Mouse (Mus musculus): ENCODE measurements at regions not wholly inside any gene's neighbourhood (a gene's known extent, or its start where the extent isn't known, plus 50 kb on each side); places are given as distances from the start of the nearest gene placed in this dataset.

DNA sequence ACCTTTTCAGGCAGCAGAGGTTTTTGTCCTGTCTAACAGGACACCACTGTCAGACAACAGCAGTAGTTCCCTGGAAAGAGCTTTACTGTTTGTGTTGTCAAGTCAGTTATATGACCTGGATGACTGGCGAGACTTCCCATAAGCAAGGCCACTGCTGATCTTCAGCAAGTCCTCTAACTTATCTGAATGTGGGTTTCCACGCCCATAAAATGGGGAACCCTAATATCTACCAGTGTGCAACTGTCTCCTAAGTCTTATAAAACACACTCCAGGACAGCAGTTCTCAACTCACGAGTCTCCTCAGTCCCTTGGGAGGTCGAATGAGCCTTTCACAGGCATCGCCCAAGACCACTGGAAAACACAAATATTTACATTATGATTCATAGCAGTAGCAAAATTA lies 232.9 kb downstream of the Sp3 start:
- WGBS = 87% methylated on average over 5 of the region's 5 CpGs
- ATAC-seq (ENCODE audit: low FRiP score) = no peak
- Histone ChIP-seq H3K9ac (no peak overlapping the region), H3K27me3 (no peaks in the 10 kb centered on the region), H3K36me3 (no peaks in the 10 kb centered on the region), H3K4me2 (no peak overlapping the region), H3K9me3 (no peaks in the 10 kb centered on the region), H3K27ac (no peak overlapping the region), H3K4me1 (replicated peaks) (peaks cover 11% of the 10 kb centered on the region), H3K4me3 (no peak overlapping the region)

DNA sequence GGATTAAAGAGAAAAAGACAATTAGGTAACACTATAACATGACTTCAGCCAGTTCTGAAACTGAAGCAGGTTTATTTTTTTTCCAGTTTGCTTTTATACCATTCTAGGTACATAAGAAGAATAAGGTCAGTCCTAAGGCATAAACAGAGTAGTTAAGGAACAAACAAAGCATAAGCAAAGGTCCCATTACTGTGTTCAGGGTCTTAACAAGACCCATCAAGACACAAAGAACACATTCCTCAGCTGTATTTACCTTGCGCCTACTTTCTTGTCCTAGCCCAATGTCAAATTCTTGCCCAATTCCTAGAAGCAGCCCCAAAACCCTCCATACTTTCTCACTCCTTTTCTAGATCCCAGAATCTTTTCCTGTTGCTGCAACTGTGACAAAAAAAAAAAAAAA lies 230.8 kb downstream of the Sp3 start:
- no peaks in the 10 kb centered on the region for H3K27me3 ChIP-seq
- 90% methylated on average over 1 of the region's 1 CpGs for WGBS
- ATAC-seq (ENCODE audit: low FRiP score) = no peak

DNA sequence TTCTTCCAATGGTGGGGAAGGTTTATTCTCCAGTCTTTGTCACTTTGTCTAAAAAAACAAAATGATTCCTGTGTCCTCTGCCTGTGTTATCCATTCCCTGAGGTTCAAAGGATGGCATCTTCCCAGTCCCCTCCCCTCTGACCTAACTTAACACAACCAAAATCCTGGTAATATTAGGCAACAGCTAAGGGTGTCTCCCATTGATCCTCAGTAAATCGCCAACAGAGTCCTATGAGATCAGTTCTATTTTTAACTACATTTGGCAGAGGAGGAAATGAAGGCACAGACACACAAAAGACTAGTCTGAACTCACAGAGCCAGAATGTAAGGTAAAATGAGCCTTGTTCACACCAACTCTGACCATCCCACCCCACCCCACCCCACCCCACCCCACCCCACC lies 228.8 kb downstream of the Sp3 start:
- Histone ChIP-seq H3K9me3 (no peaks in the 10 kb centered on the region), H3K27me3 (peaks cover 4% of the 10 kb centered on the region; the same call in 1 of the 2 replicates), H3K4me3 (no peak overlapping the region), H3K36me3 (no peaks in the 10 kb centered on the region), H3K27ac (no peak overlapping the region), H3K4me1 (replicated peaks) (peaks cover 7% of the 10 kb centered on the region), H3K4me2 (no peak overlapping the region), H3K9ac (no peak overlapping the region)
- ATAC-seq (ENCODE audit: low FRiP score) = no peak
- 66% methylated on average over 1 of the region's 1 CpGs for WGBS

More for the DNA sequence above, 230.8 kb downstream of the Sp3 start:
- H3K4me2 ChIP-seq = no peak overlapping the region
- no peaks in the 10 kb centered on the region for H3K36me3 ChIP-seq
- H3K9me3 ChIP-seq = no peaks in the 10 kb centered on the region
- H3K27ac ChIP-seq = no peak overlapping the region
- no peak overlapping the region for H3K4me3 ChIP-seq
- no peak overlapping the region for H3K9ac ChIP-seq
- H3K4me1 ChIP-seq (replicated peaks) = peaks cover 11% of the 10 kb centered on the region

DNA sequence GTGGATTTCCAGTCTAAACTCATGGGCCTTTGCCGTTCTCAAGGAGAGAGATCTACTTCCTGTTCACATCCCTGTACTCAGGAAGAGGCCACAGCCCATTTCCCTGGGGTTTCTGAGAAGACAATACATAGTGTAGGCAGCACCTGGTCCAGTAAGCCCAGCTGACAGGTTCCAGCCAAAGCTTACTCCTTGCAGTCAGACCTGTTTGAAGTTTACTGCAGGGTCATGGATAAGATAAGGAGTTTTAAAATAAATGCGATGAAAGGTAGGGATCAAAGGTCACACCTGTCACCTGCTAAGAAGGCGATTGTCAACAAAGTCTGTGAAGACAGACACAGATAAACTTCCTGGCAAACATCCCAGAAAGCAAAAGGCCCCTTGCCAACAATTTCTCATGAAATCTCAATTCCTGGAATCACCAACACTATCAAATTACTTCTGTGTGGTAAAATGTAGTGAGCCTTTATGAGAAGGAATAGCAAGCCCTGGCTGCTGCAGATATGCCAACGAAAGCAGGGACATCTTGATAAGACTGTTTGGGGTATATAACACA lies 227.5 kb downstream of the Sp3 start:
- H3K4me2 ChIP-seq = no peak overlapping the region
- no peaks in the 10 kb centered on the region for H3K9me3 ChIP-seq
- no peaks in the 10 kb centered on the region for H3K36me3 ChIP-seq
- peaks cover 4% of the 10 kb centered on the region; the same call in 1 of the 2 replicates for H3K27me3 ChIP-seq
- no peak overlapping the region for H3K9ac ChIP-seq
- H3K4me1 ChIP-seq (replicated peaks) = no peaks in the 10 kb centered on the region
- no peak overlapping the region for H3K27ac ChIP-seq
- no peak overlapping the region for H3K4me3 ChIP-seq
- WGBS = 78% methylated on average over 4 of the region's 4 CpGs
- ATAC-seq (ENCODE audit: low FRiP score) = no peak

DNA sequence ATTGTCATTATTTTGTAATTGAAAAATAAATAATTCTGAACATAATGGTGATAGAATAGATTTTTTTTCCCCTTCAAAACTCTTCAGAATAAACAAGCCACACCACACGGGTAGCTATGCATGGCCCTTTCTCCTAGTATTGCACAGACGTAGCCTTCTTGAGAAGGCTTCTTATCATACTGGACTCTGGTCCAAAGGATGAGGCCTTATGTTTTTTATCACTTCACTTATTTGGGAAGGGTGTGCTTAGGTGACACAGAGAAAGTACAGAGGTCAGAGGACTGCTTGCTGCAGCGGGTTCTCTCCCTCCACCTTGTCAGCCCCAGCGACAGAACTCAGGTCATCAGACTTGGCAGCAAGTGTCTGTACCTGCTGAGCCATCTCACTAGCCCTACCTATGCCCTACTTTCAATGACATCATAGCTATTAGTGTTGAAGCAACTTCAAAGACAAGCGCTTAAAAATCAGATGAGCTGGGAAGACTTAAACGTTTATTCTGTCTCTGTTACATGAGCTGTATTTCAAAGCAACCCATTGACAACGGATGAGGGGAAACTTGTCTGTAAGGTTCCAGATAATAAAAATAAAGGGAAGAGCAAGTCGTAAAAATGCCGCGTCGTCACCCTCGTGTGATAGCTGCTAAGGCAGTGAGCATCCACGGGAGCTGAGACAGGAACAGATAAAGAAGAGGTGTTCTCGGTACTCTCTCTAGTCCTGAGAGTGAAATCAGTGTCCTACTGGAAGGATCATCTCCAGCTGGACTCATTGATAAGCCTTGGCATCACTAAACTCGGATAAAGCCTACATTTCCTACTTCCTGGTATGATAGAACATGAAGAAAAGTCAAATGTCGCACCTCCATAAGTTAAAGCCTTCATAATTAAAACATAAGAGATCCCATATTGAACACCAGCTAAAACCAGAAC lies 226.2 kb downstream of the Sp3 start:
- Histone ChIP-seq H3K36me3 (no peaks in the 10 kb centered on the region), H3K4me2 (no peak overlapping the region), H3K27me3 (peaks cover 4% of the 10 kb centered on the region; the same call in 1 of the 2 replicates), H3K4me1 (replicated peaks) (no peaks in the 10 kb centered on the region), H3K9me3 (no peaks in the 10 kb centered on the region), H3K9ac (no peak overlapping the region), H3K4me3 (no peak overlapping the region), H3K27ac (no peak overlapping the region)
- no peak for ATAC-seq (ENCODE audit: low FRiP score)
- 92% methylated on average over 16 of the region's 16 CpGs for WGBS

DNA sequence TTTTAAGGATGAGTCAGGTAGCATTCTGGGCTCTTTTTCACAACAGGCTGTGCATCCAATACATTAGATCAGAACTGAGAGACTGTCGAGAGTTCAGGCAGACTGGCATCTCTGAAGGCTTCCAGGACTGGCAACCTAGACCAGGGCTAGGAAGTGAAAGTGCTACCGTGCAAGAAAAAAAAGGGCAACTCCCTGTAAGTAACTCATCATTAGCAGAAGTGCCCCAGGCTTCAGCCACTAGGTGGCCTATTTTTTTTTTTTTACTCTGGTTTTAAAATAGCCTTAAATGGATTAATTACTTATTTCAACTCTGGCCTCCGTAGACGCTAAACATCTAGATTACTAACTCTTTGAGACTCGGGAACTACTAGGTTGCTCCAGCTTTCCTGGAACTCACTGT lies 216.8 kb downstream of the Sp3 start:
- Histone ChIP-seq H3K27me3 (no peaks in the 10 kb centered on the region), H3K36me3 (no peaks in the 10 kb centered on the region), H3K27ac (no peak overlapping the region), H3K4me2 (no peak overlapping the region), H3K9ac (no peak overlapping the region), H3K4me3 (no peak overlapping the region), H3K9me3 (no peaks in the 10 kb centered on the region), H3K4me1 (replicated peaks) (peaks cover 9% of the 10 kb centered on the region; the same call in 1 of the 2 replicates)
- ATAC-seq (ENCODE audit: low FRiP score) = no peak
- 95% methylated on average over 5 of the region's 5 CpGs for WGBS

DNA sequence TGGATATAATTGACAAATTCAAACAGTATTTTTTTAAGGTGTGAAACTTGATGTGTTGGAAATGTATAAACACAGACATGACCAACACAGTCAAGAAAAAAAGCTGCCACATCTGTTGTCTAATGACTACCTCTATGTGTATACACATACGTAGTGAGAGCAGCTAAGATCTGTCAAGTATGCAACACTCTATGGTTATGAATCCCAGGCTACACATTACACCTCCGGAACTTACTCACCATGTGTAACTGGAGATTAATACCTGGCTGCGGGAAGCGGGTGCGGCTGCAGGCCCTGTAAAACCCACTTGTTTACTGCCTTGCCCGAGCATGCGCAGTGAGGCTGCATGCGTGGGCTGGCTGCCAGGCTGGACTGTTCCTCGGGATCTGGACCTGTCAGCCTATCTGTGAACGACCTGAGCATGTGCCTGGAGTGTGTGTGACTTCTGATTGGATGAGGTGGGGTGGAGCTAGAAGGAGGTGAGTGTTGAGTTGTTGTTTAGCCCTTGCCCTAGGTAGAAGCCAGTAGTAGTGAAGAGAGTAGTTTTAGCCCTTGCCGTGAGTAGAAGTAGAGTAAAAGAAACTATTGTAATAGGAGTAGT lies 211.1 kb downstream of the Sp3 start:
- H3K27me3 ChIP-seq = no peaks in the 10 kb centered on the region
- H3K9ac ChIP-seq = no peak overlapping the region
- H3K4me2 ChIP-seq = no peak overlapping the region
- peaks cover 9% of the 10 kb centered on the region; the same call in 1 of the 2 replicates for H3K4me1 ChIP-seq (replicated peaks)
- H3K9me3 ChIP-seq = no peaks in the 10 kb centered on the region
- H3K4me3 ChIP-seq = no peak overlapping the region
- no peak for ATAC-seq (ENCODE audit: low FRiP score)
- WGBS = 85% methylated on average over 11 of the region's 11 CpGs
- no peaks in the 10 kb centered on the region for H3K36me3 ChIP-seq
- H3K27ac ChIP-seq = no peak overlapping the region

DNA sequence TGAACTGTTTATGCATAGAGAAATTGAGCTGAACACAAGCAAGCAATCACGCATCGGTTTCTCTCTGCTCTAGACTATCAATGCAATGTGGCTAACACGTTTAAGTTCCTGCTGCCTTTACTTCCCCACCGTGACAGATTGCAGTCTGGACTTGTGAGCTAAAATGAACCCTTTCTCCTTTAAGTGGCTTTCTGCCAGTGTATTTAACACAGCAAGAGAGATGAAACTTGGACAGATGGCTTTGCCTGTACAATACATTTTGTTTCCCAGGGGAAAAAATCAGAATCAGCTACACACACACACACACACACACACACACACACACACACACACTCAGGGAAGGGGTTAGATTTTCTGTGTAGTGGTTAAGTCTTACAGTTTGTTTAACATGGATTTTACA lies 206.8 kb downstream of the Sp3 start:
- no peaks in the 10 kb centered on the region for H3K36me3 ChIP-seq
- 50% methylated on average over 4 of the region's 4 CpGs for WGBS
- H3K27me3 ChIP-seq = no peaks in the 10 kb centered on the region
- H3K9me3 ChIP-seq = no peaks in the 10 kb centered on the region
- no peak overlapping the region for H3K4me2 ChIP-seq
- ATAC-seq (ENCODE audit: low FRiP score) = no peak
- no peak overlapping the region for H3K27ac ChIP-seq
- no peaks in the 10 kb centered on the region for H3K4me1 ChIP-seq (replicated peaks)
- no peak overlapping the region for H3K9ac ChIP-seq
- no peak overlapping the region for H3K4me3 ChIP-seq

DNA sequence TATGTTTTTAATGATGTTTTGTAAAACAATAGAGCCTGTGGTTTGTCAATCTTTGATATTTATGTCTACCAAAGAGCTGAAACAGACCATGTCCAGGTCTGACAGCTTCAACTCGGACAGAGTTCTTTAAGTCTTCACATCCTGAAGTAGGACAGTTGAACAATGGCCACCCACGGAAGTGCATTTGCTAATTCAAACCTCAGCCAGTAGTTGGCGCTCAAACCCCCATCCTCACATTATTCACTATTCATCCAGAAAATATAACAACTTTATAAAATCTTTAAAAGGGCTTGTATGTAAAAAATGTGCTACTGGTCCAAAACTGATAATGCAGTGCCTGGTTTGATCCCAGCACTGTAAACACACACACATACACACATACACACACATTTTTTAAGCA lies 202.9 kb downstream of the Sp3 start:
- H3K27ac ChIP-seq = no peak overlapping the region
- no peak overlapping the region for H3K4me3 ChIP-seq
- no peak overlapping the region for H3K9ac ChIP-seq
- 51% methylated on average over 3 of the region's 3 CpGs for WGBS
- H3K4me1 ChIP-seq (replicated peaks) = peaks cover 10% of the 10 kb centered on the region
- ATAC-seq (ENCODE audit: low FRiP score) = no peak
- no peak overlapping the region for H3K4me2 ChIP-seq
- no peaks in the 10 kb centered on the region for H3K36me3 ChIP-seq
- no peaks in the 10 kb centered on the region for H3K9me3 ChIP-seq
- H3K27me3 ChIP-seq = no peaks in the 10 kb centered on the region

DNA sequence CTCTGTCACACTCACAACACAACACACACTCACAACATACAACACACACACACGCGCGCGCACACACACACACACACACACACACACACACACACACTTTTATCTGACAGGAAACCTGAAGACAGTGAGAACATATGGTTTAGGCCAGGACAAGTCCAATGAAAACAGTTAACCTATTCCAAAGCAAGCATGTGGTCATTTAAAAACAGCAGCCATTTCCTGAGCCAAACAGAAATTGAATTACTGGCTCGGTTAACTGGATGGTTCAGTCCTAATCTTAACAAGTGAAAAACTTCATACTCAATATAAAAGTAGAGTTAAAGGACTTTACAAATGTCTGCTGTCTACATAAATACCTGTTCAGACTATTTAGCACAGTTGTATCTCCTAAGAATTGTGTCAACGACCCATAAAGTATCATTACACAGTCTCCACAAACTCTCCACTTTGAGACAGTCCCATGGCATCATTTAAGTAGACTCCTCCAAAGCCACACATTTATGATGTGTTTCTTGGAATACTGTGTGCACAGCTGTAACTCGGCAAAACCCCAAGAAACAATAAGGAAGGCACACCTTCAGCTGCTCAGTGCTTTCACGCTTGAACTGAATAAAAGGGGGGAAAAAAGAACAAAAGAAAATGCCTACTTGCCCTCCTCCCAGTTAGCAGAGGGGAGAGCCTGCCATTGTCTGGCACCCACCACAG lies 202.3 kb downstream of the Sp3 start:
- Histone ChIP-seq H3K4me3 (no peak overlapping the region), H3K4me1 (replicated peaks) (peaks cover 15% of the 10 kb centered on the region), H3K36me3 (no peaks in the 10 kb centered on the region), H3K9me3 (no peaks in the 10 kb centered on the region), H3K4me2 (no peak overlapping the region), H3K9ac (no peak overlapping the region), H3K27me3 (no peaks in the 10 kb centered on the region), H3K27ac (no peak overlapping the region)
- WGBS = 76% methylated on average over 8 of the region's 8 CpGs
- ATAC-seq (ENCODE audit: low FRiP score) = no peak

DNA sequence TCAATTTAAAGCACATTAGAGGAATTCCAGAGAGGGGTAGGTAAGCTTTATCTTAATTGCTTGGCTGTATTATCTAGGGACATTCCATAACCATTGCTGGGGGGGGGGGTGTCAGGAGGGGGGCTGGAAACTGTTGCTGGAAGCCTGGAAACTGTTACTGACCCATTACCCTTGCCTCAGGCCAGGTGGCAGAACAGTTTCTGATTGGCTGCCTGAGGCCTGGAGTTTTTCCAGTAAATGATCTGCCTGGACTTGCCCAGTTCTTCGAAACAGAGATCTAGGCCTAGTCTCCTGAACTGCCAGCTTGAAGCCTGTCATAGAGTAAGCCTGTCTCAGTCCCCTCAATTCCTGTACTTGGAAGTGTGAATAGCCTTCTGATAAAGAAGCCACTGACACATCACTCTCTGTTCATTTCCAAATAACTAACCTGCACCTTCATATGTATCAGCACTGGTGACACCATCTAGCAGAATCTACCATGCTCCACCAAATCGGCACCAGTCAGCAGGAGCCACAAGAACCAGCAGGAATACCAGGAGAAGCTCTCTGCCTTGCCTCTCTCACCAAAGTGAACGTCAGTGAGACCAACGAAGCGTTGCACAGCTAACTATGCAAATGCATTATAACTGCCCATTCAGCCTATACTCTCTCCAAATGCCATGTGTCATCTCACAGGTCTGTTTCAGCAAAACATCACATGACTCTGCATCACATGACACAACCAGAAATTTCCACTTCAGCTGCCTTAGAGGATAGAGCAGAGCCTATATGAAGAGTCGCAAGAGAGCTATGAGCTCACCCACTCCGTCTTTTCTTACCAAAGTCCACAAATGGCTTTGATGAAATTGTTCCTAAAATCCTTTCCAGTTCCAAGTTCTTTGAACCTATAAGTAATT lies 200.7 kb downstream of the Sp3 start:
- Histone ChIP-seq H3K36me3 (no peaks in the 10 kb centered on the region), H3K27ac (no peak overlapping the region), H3K4me2 (no peak overlapping the region), H3K9me3 (no peaks in the 10 kb centered on the region), H3K9ac (no peak overlapping the region), H3K27me3 (no peaks in the 10 kb centered on the region), H3K4me3 (no peak overlapping the region), H3K4me1 (replicated peaks) (peaks cover 15% of the 10 kb centered on the region)
- WGBS = 84% methylated on average over 7 of the region's 7 CpGs
- no peak for ATAC-seq (ENCODE audit: low FRiP score)

Data from hindbrain, embryonic 13.5 days (tissue).